Mouse (Mus musculus): ENCODE measurements at regions not wholly inside any gene's neighbourhood (a gene's known extent, or its start where the extent isn't known, plus 50 kb on each side); places are given as distances from the start of the nearest gene placed in this dataset.

DNA sequence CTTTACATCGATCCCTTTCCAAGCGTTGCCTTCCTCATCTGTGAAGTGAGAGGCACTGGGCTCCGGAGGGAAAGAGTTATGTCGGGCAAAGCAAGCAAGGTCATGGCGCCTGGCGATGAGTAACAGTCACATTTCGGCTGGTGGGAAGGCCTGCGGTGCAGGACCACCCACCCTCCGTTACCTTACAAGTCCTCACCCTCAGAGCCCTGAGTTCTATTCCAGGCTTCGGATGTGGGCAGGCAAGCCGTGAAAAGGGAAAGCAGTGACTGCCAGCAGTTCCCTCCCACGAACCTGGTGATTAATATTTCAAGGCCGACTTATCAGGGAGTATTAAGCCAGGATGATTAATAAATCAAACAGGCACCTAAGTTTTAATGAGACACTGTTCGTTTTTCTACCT, 209.7 kb downstream of the Drd1 start:
- no peak for ATAC-seq
- no peak overlapping the region for H3K27ac ChIP-seq (ENCODE audit: low read depth, low read length)
- no peak overlapping the region for H3K9ac ChIP-seq (ENCODE audit: low read depth, low read length)
- H3K27me3 ChIP-seq (replicated peaks; ENCODE audit: control insufficient read depth, insufficient read depth, low read length): no peaks in the 10 kb centered on the region
- no peak overlapping the region for H3K4me3 ChIP-seq (ENCODE audit: low read length)
- no peaks in the 10 kb centered on the region for H3K4me1 ChIP-seq (ENCODE audit: control insufficient read depth, insufficient read depth, low read depth, low read length)
- no peak overlapping the region for H3K4me2 ChIP-seq (ENCODE audit: low read length)
- no peaks in the 10 kb centered on the region for H3K36me3 ChIP-seq (ENCODE audit: control insufficient read depth, insufficient read depth, low read length)
- WGBS: 88% methylated on average over 14 of the region's 14 CpGs
- H3K9me3 ChIP-seq (ENCODE audit: control insufficient read depth, low read length): no peaks in the 10 kb centered on the region

DNA sequence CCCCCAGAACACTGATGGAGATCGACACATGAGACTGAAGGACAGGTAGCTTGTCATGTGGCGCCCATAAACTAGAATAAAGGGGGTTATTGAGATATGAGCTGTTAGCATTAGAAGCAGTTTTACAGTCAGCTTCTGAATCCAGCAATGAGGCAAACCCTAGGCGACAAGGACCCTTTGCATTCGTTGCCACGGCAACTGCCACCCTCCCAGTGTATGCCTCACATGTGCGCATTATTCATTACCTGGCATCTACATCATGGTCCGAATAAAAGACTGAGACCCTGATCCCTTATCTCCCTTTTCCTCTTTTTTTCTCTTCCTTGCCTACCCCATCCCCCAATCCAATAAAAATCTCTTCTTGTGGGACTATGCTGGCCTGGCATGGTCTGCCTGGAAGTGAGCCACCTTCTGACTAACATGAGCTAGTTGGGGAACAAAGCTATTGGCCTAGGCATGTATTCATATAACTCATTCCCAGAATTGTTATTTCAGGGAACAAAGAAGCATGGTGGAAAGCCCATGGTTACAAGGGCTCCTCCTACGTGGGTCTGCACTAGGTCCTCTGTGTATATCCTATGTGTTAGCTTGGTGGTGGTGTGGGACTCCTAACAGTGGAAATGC, 229.4 kb downstream of the Drd1 start:
- no peak overlapping the region for H3K4me2 ChIP-seq (ENCODE audit: low read length)
- WGBS: 52% methylated on average over 8 of the region's 8 CpGs
- H3K36me3 ChIP-seq (ENCODE audit: control insufficient read depth, insufficient read depth, low read length): no peaks in the 10 kb centered on the region
- H3K9ac ChIP-seq (ENCODE audit: low read depth, low read length): no peak overlapping the region
- H3K27ac ChIP-seq (ENCODE audit: low read depth, low read length): no peak overlapping the region
- no peaks in the 10 kb centered on the region for H3K27me3 ChIP-seq (replicated peaks; ENCODE audit: control insufficient read depth, insufficient read depth, low read length)
- peaks cover 2% of the 10 kb centered on the region; the same call in 1 of the 2 replicates for H3K9me3 ChIP-seq (ENCODE audit: control insufficient read depth, low read length)
- no peak overlapping the region for H3K4me3 ChIP-seq (ENCODE audit: low read length)
- 0 out of 2 replicates have a peak, but pooled peaks have one; percentile 52 for ATAC-seq
- no peaks in the 10 kb centered on the region for H3K4me1 ChIP-seq (ENCODE audit: control insufficient read depth, insufficient read depth, low read depth, low read length)

DNA sequence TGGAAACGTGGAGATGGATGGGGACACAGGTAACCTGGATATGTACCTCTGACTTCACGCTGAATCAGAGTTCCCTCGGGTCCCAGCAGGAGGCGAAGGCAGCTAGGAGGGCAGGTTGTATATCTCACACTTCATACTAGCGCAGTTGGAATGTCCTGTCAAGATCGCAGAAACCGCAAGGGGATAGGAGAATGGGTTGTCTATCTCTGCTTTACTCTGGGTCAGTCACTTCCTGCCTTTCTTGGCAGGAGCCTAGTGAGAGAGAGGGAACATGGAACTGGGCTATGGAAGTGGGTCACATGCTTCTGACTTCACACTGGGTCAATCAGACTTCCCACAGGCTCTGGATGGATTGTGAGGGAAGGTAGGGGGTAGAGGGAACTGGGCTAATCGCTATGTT, 233.4 kb downstream of the Drd1 start:
- Histone ChIP-seq H3K4me1 (ENCODE audit: control insufficient read depth, insufficient read depth, low read depth, low read length) (no peaks in the 10 kb centered on the region), H3K4me2 (ENCODE audit: low read length) (no peak overlapping the region), H3K27me3 (replicated peaks; ENCODE audit: control insufficient read depth, insufficient read depth, low read length) (no peaks in the 10 kb centered on the region), H3K9me3 (ENCODE audit: control insufficient read depth, low read length) (no peaks in the 10 kb centered on the region), H3K4me3 (ENCODE audit: low read length) (no peak overlapping the region), H3K9ac (ENCODE audit: low read depth, low read length) (no peak overlapping the region), H3K27ac (ENCODE audit: low read depth, low read length) (no peak overlapping the region), H3K36me3 (ENCODE audit: control insufficient read depth, insufficient read depth, low read length) (no peaks in the 10 kb centered on the region)
- 88% methylated on average over 8 of the region's 8 CpGs for WGBS
- ATAC-seq: no peak

DNA sequence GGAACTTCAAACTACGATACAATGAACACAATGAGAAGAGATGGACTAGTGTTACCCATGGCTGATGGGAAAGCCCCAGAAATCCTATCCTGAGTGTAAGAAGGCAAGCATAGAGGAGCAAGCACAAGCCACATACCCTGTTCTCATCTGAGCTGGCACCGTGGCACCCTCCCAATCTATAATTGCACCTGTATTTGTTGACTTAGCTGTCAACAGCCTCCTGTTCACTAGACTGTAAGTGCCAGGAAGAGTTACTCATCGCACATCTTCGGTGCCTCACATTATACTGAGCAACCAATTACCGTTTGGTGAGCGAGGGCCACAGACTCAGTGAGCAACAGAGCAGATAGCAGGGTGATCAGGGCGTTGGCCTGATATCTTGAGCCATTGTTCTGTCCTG, 239.9 kb downstream of the Drd1 start:
- Histone ChIP-seq H3K27me3 (replicated peaks; ENCODE audit: control insufficient read depth, insufficient read depth, low read length) (no peaks in the 10 kb centered on the region), H3K27ac (ENCODE audit: low read depth, low read length) (no peak overlapping the region), H3K36me3 (ENCODE audit: control insufficient read depth, insufficient read depth, low read length) (no peaks in the 10 kb centered on the region), H3K9ac (ENCODE audit: low read depth, low read length) (no peak overlapping the region), H3K9me3 (ENCODE audit: control insufficient read depth, low read length) (no peaks in the 10 kb centered on the region), H3K4me3 (ENCODE audit: low read length) (no peak overlapping the region), H3K4me1 (ENCODE audit: control insufficient read depth, insufficient read depth, low read depth, low read length) (no peaks in the 10 kb centered on the region), H3K4me2 (ENCODE audit: low read length) (no peak overlapping the region)
- 85% methylated on average over 7 of the region's 7 CpGs for WGBS
- ATAC-seq: no peak

DNA sequence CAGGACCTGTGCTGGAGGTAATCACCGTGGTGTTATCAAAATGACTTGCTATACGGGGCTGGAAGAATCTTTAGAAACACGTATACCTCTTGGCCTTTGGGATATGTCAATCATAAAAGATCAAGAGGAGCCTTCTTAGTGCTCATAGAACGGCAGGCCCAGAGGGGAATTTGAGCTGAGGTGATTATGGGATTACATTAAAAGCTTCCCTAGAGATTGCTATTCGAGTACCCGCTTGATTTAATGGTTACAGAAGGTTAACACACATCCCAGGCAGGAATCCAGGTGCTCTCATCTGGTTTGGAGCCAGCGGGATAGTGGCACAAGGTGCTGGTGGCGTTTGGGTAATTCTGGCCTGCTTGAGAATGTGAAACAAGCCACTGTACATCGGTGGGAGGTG, 241.4 kb downstream of the Drd1 start:
- no peaks in the 10 kb centered on the region for H3K27me3 ChIP-seq (replicated peaks; ENCODE audit: control insufficient read depth, insufficient read depth, low read length)
- no peak overlapping the region for H3K4me2 ChIP-seq (ENCODE audit: low read length)
- H3K27ac ChIP-seq (ENCODE audit: low read depth, low read length): no peak overlapping the region
- no peaks in the 10 kb centered on the region for H3K4me1 ChIP-seq (ENCODE audit: control insufficient read depth, insufficient read depth, low read depth, low read length)
- no peak overlapping the region for H3K4me3 ChIP-seq (ENCODE audit: low read length)
- 70% methylated on average over 9 of the region's 9 CpGs for WGBS
- no peaks in the 10 kb centered on the region for H3K9me3 ChIP-seq (ENCODE audit: control insufficient read depth, low read length)
- no peaks in the 10 kb centered on the region for H3K36me3 ChIP-seq (ENCODE audit: control insufficient read depth, insufficient read depth, low read length)
- ATAC-seq: no peak
- no peak overlapping the region for H3K9ac ChIP-seq (ENCODE audit: low read depth, low read length)

DNA sequence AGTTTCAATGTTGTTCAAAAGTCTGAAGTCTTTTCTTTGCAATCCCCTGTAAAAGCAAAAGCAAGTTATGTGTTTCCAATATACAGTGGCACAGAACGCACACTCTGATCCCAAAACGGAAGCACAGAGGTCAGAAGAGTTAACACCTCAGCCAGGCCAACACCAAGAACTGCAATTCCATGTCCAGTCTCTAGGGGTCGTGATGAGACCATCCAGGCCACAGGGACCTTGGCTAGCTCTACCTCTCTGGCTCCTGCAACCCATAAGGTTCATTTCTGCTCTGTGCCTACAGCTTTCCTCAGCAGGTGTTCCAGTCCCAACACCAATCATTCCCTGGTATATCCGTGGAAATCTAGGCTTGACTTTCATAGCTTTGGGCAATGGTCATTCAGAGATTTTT, 243.6 kb downstream of the Drd1 start:
- no peak for ATAC-seq
- H3K27ac ChIP-seq (ENCODE audit: low read depth, low read length): no peak overlapping the region
- no peak overlapping the region for H3K4me3 ChIP-seq (ENCODE audit: low read length)
- no peaks in the 10 kb centered on the region for H3K36me3 ChIP-seq (ENCODE audit: control insufficient read depth, insufficient read depth, low read length)
- H3K4me1 ChIP-seq (ENCODE audit: control insufficient read depth, insufficient read depth, low read depth, low read length): no peaks in the 10 kb centered on the region
- WGBS: 32% methylated on average over 4 of the region's 4 CpGs
- no peaks in the 10 kb centered on the region for H3K9me3 ChIP-seq (ENCODE audit: control insufficient read depth, low read length)
- H3K9ac ChIP-seq (ENCODE audit: low read depth, low read length): no peak overlapping the region
- no peaks in the 10 kb centered on the region for H3K27me3 ChIP-seq (replicated peaks; ENCODE audit: control insufficient read depth, insufficient read depth, low read length)
- no peak overlapping the region for H3K4me2 ChIP-seq (ENCODE audit: low read length)

DNA sequence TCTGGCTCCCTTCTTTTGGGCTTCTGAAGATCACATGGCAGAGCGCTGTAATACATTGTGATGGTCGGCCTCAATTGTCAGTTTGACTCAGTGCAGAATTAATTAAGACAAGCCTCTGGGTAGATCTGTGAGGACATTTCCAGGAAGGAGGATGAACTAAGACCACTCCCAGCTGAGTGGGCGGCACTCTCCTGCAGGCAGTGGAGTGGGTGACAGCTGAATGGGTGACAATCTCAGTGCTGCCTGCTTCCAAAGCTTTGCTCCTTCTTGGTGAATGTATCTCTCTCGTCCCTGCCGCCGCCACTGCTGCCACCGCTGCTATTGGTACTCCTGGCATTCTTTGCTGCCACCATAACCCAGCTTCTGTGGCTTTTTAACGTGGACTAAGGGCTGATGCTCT, 244.4 kb downstream of the Drd1 start:
- 78% methylated on average over 8 of the region's 8 CpGs for WGBS
- H3K4me2 ChIP-seq (ENCODE audit: low read length): no peak overlapping the region
- no peak overlapping the region for H3K27ac ChIP-seq (ENCODE audit: low read depth, low read length)
- H3K9me3 ChIP-seq (ENCODE audit: control insufficient read depth, low read length): no peaks in the 10 kb centered on the region
- no peaks in the 10 kb centered on the region for H3K27me3 ChIP-seq (replicated peaks; ENCODE audit: control insufficient read depth, insufficient read depth, low read length)
- no peak for ATAC-seq
- H3K4me1 ChIP-seq (ENCODE audit: control insufficient read depth, insufficient read depth, low read depth, low read length): no peaks in the 10 kb centered on the region
- H3K36me3 ChIP-seq (ENCODE audit: control insufficient read depth, insufficient read depth, low read length): no peaks in the 10 kb centered on the region
- H3K9ac ChIP-seq (ENCODE audit: low read depth, low read length): no peak overlapping the region
- H3K4me3 ChIP-seq (ENCODE audit: low read length): no peak overlapping the region

DNA sequence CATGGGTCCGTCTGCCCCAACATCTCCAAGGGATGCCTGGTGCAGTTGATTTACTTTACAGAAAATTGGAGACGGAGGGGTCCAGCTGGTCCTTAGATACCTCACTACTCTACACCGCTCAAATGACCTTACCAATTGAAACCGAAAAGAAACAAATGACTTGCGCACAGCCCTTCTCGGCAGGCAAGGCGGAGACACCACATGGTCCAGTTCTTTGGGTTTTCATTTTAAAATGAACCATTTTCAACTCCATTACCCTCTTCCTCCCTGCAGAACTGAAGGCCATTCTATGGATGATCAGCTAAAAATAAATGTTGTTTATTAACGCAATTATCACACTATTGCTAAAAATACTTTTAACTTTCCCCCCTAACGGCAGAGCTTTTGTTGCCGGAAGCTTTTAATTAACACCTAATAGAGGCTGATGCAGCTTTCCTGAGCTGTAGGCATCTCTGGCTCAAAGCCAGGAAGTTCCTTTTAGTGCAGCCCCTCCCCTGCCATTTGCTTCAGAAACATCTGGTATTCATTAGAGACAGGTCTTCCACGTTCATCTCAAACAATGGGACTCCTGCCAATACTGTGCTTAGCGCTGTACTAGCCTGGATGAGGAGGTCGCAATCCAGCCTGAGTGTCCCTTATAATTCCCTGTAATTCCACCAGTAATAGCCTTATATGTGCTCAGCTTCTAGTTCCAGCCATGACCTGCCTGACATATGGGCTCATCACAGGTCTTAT, 247.5 kb downstream of the Drd1 start:
- 48% methylated on average over 13 of the region's 13 CpGs for WGBS
- ATAC-seq: peak; percentile 50; the same call in 1 of the 2 replicates
- Histone ChIP-seq H3K4me3 (ENCODE audit: low read length) (no peak overlapping the region), H3K9ac (ENCODE audit: low read depth, low read length) (no peak overlapping the region), H3K9me3 (ENCODE audit: control insufficient read depth, low read length) (no peaks in the 10 kb centered on the region), H3K4me2 (ENCODE audit: low read length) (no peak overlapping the region), H3K36me3 (ENCODE audit: control insufficient read depth, insufficient read depth, low read length) (no peaks in the 10 kb centered on the region), H3K27ac (ENCODE audit: low read depth, low read length) (no peak overlapping the region; the same call in 1 of the 2 replicates), H3K4me1 (ENCODE audit: control insufficient read depth, insufficient read depth, low read depth, low read length) (no peaks in the 10 kb centered on the region), H3K27me3 (replicated peaks; ENCODE audit: control insufficient read depth, insufficient read depth, low read length) (no peaks in the 10 kb centered on the region)

DNA sequence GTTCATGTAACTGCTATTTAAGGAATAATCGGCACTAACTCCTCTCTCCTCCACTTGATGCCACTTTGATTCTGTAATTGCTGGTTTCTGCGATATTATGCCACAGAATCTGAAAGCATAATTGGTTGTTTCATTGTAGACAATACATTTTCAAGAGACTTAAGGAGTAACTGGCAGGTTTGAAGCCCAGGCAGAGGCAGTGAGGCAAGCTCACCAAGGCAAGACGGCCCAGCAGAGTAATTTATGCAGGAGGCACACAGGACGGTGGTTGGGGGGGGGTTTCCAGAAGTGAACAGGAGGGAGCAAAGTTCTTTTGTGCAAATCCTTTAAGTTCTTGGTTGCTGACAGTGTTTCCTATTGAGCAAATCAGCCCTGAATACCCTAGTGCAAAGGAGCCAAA, 249.6 kb downstream of the Drd1 start:
- Histone ChIP-seq H3K4me3 (ENCODE audit: low read length) (no peak overlapping the region), H3K9me3 (ENCODE audit: control insufficient read depth, low read length) (no peaks in the 10 kb centered on the region), H3K36me3 (ENCODE audit: control insufficient read depth, insufficient read depth, low read length) (no peaks in the 10 kb centered on the region), H3K27ac (ENCODE audit: low read depth, low read length) (no peak overlapping the region), H3K9ac (ENCODE audit: low read depth, low read length) (no peak overlapping the region), H3K4me1 (ENCODE audit: control insufficient read depth, insufficient read depth, low read depth, low read length) (no peaks in the 10 kb centered on the region), H3K27me3 (replicated peaks; ENCODE audit: control insufficient read depth, insufficient read depth, low read length) (no peaks in the 10 kb centered on the region), H3K4me2 (ENCODE audit: low read length) (no peak overlapping the region)
- ATAC-seq: no peak
- WGBS: 43% methylated on average over 4 of the region's 4 CpGs

Measured in hindbrain, embryonic 16.5 days (tissue).